Mouse (Mus musculus) myocyte (in vitro differentiated cells): ENCODE data around the gene Clpsl2. TPM values are rescaled to one million over a fixed set of nuclear protein-coding genes. Genes with fewer than 3 reads are reported as not detected.

Experiments used
- H3K27me3 ChIP-seq: one replicate; pipeline ENCODE4 v1.6.1; 2011; ENCODE audit not compliant: control insufficient read depth, insufficient read depth, insufficient read length
- H3K36me3 ChIP-seq: one replicate; pipeline ENCODE4 v1.6.1; 2011; ENCODE audit not compliant: control insufficient read depth, insufficient read depth
- H3K4me2 ChIP-seq: one replicate; pipeline ENCODE4 v1.6.1; 2011; ENCODE audit warnings: low read depth, control low read depth
- H3K4me3 ChIP-seq: one replicate; pipeline ENCODE4 v1.5.1; 2011; ENCODE audit warnings: mild to moderate bottlenecking, control low read depth, moderate library complexity
- H3K79me2 ChIP-seq: one replicate; pipeline ENCODE4 v1.6.1; 2011; ENCODE audit not compliant: control insufficient read depth, insufficient read depth
- H3ac ChIP-seq: one replicate; pipeline ENCODE4 v1.6.1; 2011; ENCODE audit not compliant: control insufficient read depth, insufficient read length
- CEBPB ChIP-seq: IDR thresholded peaks from 2 replicates; pipeline ENCODE4 v1.6.1; 2011; ENCODE audit warnings: mild to moderate bottlenecking, moderate library complexity; ENCODE audit not compliant: poor library complexity, insufficient read depth, severe bottlenecking
- E2F4 ChIP-seq: IDR thresholded peaks from one replicate; pipeline ENCODE4 v1.6.1; 2011; ENCODE audit warnings: mild to moderate bottlenecking, control low read depth, moderate library complexity; ENCODE audit not compliant: insufficient read depth
- MAX ChIP-seq: IDR thresholded peaks from one replicate; pipeline ENCODE4 v1.6.1; 2011; ENCODE audit warnings: low read depth, mild to moderate bottlenecking, control low read depth
- MYOD1 ChIP-seq, 3 experiments: IDR thresholded peaks; one replicate each; pipeline ENCODE4 v1.6.1; 2011; ENCODE audit warnings: control low read depth in 2 of 3, low read depth in 2 of 3, mild to moderate bottlenecking in 2 of 3, moderate library complexity in 1 of 3; ENCODE audit not compliant: insufficient read length in 2 of 3, control insufficient read depth in 1 of 3
- MYOG ChIP-seq, 3 experiments: IDR thresholded peaks; one replicate each; pipeline ENCODE4 v1.6.1; 2011; ENCODE audit warnings: control low read depth in 2 of 3, low read depth in 2 of 3, mild to moderate bottlenecking in 2 of 3; ENCODE audit not compliant: insufficient read length in 2 of 3, control insufficient read depth in 1 of 3, insufficient read depth in 1 of 3
- POLR2A ChIP-seq: IDR thresholded peaks from one replicate; pipeline ENCODE4 v1.6.1; 2011; ENCODE audit warnings: low read depth, mild to moderate bottlenecking, control low read depth, moderate library complexity; ENCODE audit not compliant: insufficient read length
- POLR2AphosphoS2 ChIP-seq: IDR thresholded peaks from one replicate; pipeline ENCODE4 v1.6.1; 2011; ENCODE audit warnings: low read depth, control low read depth; ENCODE audit not compliant: insufficient read length
- REST ChIP-seq: IDR thresholded peaks from one replicate; pipeline ENCODE4 v1.6.1; 2011; ENCODE audit warnings: mild to moderate bottlenecking, control low read depth, moderate library complexity; ENCODE audit not compliant: insufficient read depth, insufficient read length
- SRF ChIP-seq: IDR thresholded peaks from one replicate; pipeline ENCODE4 v1.6.1; 2011; ENCODE audit warnings: low read depth; ENCODE audit not compliant: control insufficient read depth, insufficient read length
- TCF12 ChIP-seq: IDR thresholded peaks from one replicate; pipeline ENCODE4 v1.6.1; 2011; ENCODE audit warnings: mild to moderate bottlenecking, control low read depth; ENCODE audit not compliant: poor library complexity, insufficient read depth, severe bottlenecking
- TCF3 ChIP-seq: IDR thresholded peaks from one replicate; pipeline ENCODE4 v1.6.1; 2011; ENCODE audit warnings: low read depth, control low read depth; ENCODE audit not compliant: insufficient read length
- USF1 ChIP-seq: IDR thresholded peaks from one replicate; pipeline ENCODE4 v1.6.1; 2011; ENCODE audit warnings: low read depth, mild to moderate bottlenecking, control low read depth, moderate library complexity
- polyA plus RNA-seq: library from polyadenylated mRNA; unstranded; fragments of >200 nt; fragmentation: generic; extraction: Trizol; gene quantifications from one replicate; pipeline ENCODE4 v1.2.1, GENCODE M21; 2012; ENCODE audit warnings: missing spikeins

Clpsl2 gene
- polyA plus RNA-seq, 1 experiment = not detected

- Histone ChIP-seq H3K27me3 (no peaks in the 10 kb centered on the region), H3ac (no peak overlapping the region), H3K79me2 (no peaks in the 10 kb centered on the region), H3K36me3 (no peaks in the 10 kb centered on the region), H3K4me3 (no peak overlapping the region), H3K4me2 (no peak overlapping the region)
- TF ChIP-seq TCF3 = no peak
- TF ChIP-seq SRF = no peak
- TF ChIP-seq MYOG (IDR thresholded peaks at IDR 0.05; ENCODE audit: control insufficient read depth in 1 of 3, insufficient read depth in 1 of 3, insufficient read length in 2 of 3, low read depth in 2 of 3) = no peak
- TF ChIP-seq CEBPB = no peak
- no peak for TF ChIP-seq TCF12
- TF ChIP-seq USF1 = no peak
- no peak for TF ChIP-seq POLR2A
- no peak for TF ChIP-seq MAX
- no peak for TF ChIP-seq MYOD1 (IDR thresholded peaks at IDR 0.05; ENCODE audit: control insufficient read depth in 1 of 3, insufficient read length in 2 of 3, low read depth in 2 of 3)
- no peak for TF ChIP-seq E2F4
- TF ChIP-seq REST = no peak
- TF ChIP-seq POLR2AphosphoS2 = no peak
Observed at GRCm38 (mm10) chr17:28532557-28532956, 16.7 kb upstream of the Clpsl2 start.

- Histone ChIP-seq H3ac (no peak overlapping the region), H3K36me3 (no peaks in the 10 kb centered on the region), H3K79me2 (no peaks in the 10 kb centered on the region), H3K27me3 (no peaks in the 10 kb centered on the region), H3K4me2 (no peak overlapping the region), H3K4me3 (no peak overlapping the region)
- no peak for TF ChIP-seq MYOD1 (IDR thresholded peaks at IDR 0.05; ENCODE audit: control insufficient read depth in 1 of 3, insufficient read length in 2 of 3, low read depth in 2 of 3)
- no peak for TF ChIP-seq CEBPB
- TF ChIP-seq USF1 = no peak
- no peak for TF ChIP-seq MYOG (IDR thresholded peaks at IDR 0.05; ENCODE audit: control insufficient read depth in 1 of 3, insufficient read depth in 1 of 3, insufficient read length in 2 of 3, low read depth in 2 of 3)
- no peak for TF ChIP-seq E2F4
- no peak for TF ChIP-seq TCF3
- no peak for TF ChIP-seq SRF
- TF ChIP-seq POLR2AphosphoS2 = no peak
- no peak for TF ChIP-seq REST
- TF ChIP-seq TCF12 = no peak
- no peak for TF ChIP-seq POLR2A
- no peak for TF ChIP-seq MAX
Observed at GRCm38 (mm10) chr17:28533327-28533726, 15.9 kb upstream of the Clpsl2 start.

- Histone ChIP-seq H3ac (no peak overlapping the region), H3K27me3 (no peaks in the 10 kb centered on the region), H3K79me2 (no peaks in the 10 kb centered on the region), H3K36me3 (no peaks in the 10 kb centered on the region), H3K4me3 (no peak overlapping the region), H3K4me2 (no peak overlapping the region)
- no peak for TF ChIP-seq MYOD1 (IDR thresholded peaks at IDR 0.05; ENCODE audit: control insufficient read depth in 1 of 3, insufficient read length in 2 of 3, low read depth in 2 of 3)
- no peak for TF ChIP-seq TCF12
- TF ChIP-seq POLR2AphosphoS2 = no peak
- no peak for TF ChIP-seq E2F4
- no peak for TF ChIP-seq MYOG (IDR thresholded peaks at IDR 0.05; ENCODE audit: control insufficient read depth in 1 of 3, insufficient read depth in 1 of 3, insufficient read length in 2 of 3, low read depth in 2 of 3)
- TF ChIP-seq TCF3 = no peak
- TF ChIP-seq CEBPB = no peak
- TF ChIP-seq REST = no peak
- TF ChIP-seq SRF = no peak
- TF ChIP-seq USF1 = no peak
Observed at GRCm38 (mm10) chr17:28537881-28538280, 11.3 kb upstream of the Clpsl2 start.

- H3K79me2 ChIP-seq = no peaks in the 10 kb centered on the region
- H3K36me3 ChIP-seq = no peaks in the 10 kb centered on the region
- no peak overlapping the region for H3ac ChIP-seq
- H3K4me2 ChIP-seq = no peak overlapping the region
- peaks cover 26% of the 10 kb centered on the region for H3K27me3 ChIP-seq
- no peak overlapping the region for H3K4me3 ChIP-seq
- no peak for TF ChIP-seq CEBPB
- TF ChIP-seq TCF3 = no peak
- no peak for TF ChIP-seq USF1
- no peak for TF ChIP-seq MYOG (IDR thresholded peaks at IDR 0.05; ENCODE audit: control insufficient read depth in 1 of 3, insufficient read depth in 1 of 3, insufficient read length in 2 of 3, low read depth in 2 of 3)
- TF ChIP-seq E2F4 = no peak
- no peak for TF ChIP-seq REST
- TF ChIP-seq POLR2A = no peak
- TF ChIP-seq TCF12 = no peak
- TF ChIP-seq MAX = no peak
- no peak for TF ChIP-seq SRF
- TF ChIP-seq MYOD1 (IDR thresholded peaks at IDR 0.05; ENCODE audit: control insufficient read depth in 1 of 3, insufficient read length in 2 of 3, low read depth in 2 of 3) = no peak
- TF ChIP-seq POLR2AphosphoS2 = no peak
Observed at GRCm38 (mm10) chr17:28546925-28547324, 2.3 kb upstream of the Clpsl2 start.

GRCm38 (mm10) chr17:28548550-28548949, 661 bp upstream of the Clpsl2 start:
- no peak overlapping the region for H3K4me2 ChIP-seq
- H3K79me2 ChIP-seq = no peaks in the 10 kb centered on the region
- TF ChIP-seq MYOG (IDR thresholded peaks at IDR 0.05; ENCODE audit: control insufficient read depth in 1 of 3, insufficient read depth in 1 of 3, insufficient read length in 2 of 3, low read depth in 2 of 3) = peak in 2 of 3 experiments; percentile 44 to 86
- TF ChIP-seq CEBPB = no peak
- TF ChIP-seq USF1 = no peak
- no peak for TF ChIP-seq MAX
- peak in 2 of 3 experiments; percentile 51 to 81 for TF ChIP-seq MYOD1 (IDR thresholded peaks at IDR 0.05; ENCODE audit: control insufficient read depth in 1 of 3, insufficient read length in 2 of 3, low read depth in 2 of 3)
- TF ChIP-seq TCF3 = no peak
- no peak for TF ChIP-seq TCF12
- no peaks in the 10 kb centered on the region for H3K36me3 ChIP-seq
- no peak overlapping the region for H3K4me3 ChIP-seq
- H3K27me3 ChIP-seq = peaks cover 26% of the 10 kb centered on the region
- no peak overlapping the region for H3ac ChIP-seq
